Mouse (Mus musculus) kidney, adult 2 months (tissue): ENCODE data around the gene Hmg20a. TPM values are rescaled to one million over a fixed set of nuclear protein-coding genes. Genes with fewer than 3 reads are reported as not detected.
A peak's percentile ranks its signal among the peaks of the same experiment; 100 is the strongest.

Source experiments
- DNase-seq: peaks from one replicate; pipeline ENCODE4 v3.0.0; 2021
- H3K27ac ChIP-seq: fragments of 200-500 bp; 2 replicates; pipeline ENCODE4 v1.5.1; 2012; ENCODE audit warnings: low read depth, low read length, control low read depth, inconsistent platforms; ENCODE audit not compliant: insufficient read depth
- H3K27me3 ChIP-seq: fragments of 200-500 bp; replicated peaks from 2 replicates; pipeline ENCODE4 v1.6.1; 2012; ENCODE audit warnings: mild to moderate bottlenecking, moderate library complexity, low read length, inconsistent platforms; ENCODE audit not compliant: control insufficient read depth, insufficient read depth
- H3K36me3 ChIP-seq: fragments of 200-500 bp; 2 replicates; pipeline ENCODE4 v1.6.1; 2012; ENCODE audit warnings: mild to moderate bottlenecking, moderate library complexity, low read length, inconsistent platforms; ENCODE audit not compliant: control insufficient read depth, insufficient read depth
- H3K4me1 ChIP-seq: fragments of 200-500 bp; 2 replicates; pipeline ENCODE4 v1.6.1; 2011; ENCODE audit warnings: low read length; ENCODE audit not compliant: control insufficient read depth, insufficient read depth
- H3K4me3 ChIP-seq: fragments of 200-500 bp; 2 replicates; pipeline ENCODE4 v1.5.1; 2011; ENCODE audit warnings: mild to moderate bottlenecking, low read depth, low read length, control low read depth; ENCODE audit not compliant: insufficient read depth
- CTCF ChIP-seq: fragments of 200-500 bp; conservative IDR thresholded peaks from 2 replicates; pipeline ENCODE4 v1.5.1; 2011; ENCODE audit warnings: low read depth, mild to moderate bottlenecking, control low read depth, low read length, moderate library complexity, mixed read lengths; ENCODE audit not compliant: insufficient read depth, insufficient read length
- POLR2A ChIP-seq: fragments of 200-500 bp; IDR thresholded peaks from one replicate; pipeline ENCODE4 v1.6.1; 2011; ENCODE audit warnings: low read depth, low read length, control low read depth
- WGBS: fragments of 180-500 bp; shearing (Covaris S2); methylation state at CpG from one replicate; pipeline ENCODE4 v1.1.7; 2018; 5-methylcytosine and 5-hydroxymethylcytosine counted together
- polyA plus RNA-seq: library from polyadenylated mRNA; depleted of rRNA; stranded (reverse); fragments of >200 nt; gene quantifications from 2 replicates; pipeline ENCODE4 v1.2.3, GENCODE M21; 2012

The Hmg20a gene
- polyA plus RNA-seq, 1 experiment: 23.9 TPM

- 72% methylated on average over 4 of the region's 4 CpGs for WGBS
- no peak for DNase-seq
These were observed 13.8 kb upstream of the Hmg20a start for GRCm38 (mm10) chr9:56404619-56405018.

GRCm38 (mm10) chr9:56409928-56410327, 8.5 kb upstream of the Hmg20a start:
- Histone ChIP-seq H3K36me3 (no peaks in the 10 kb centered on the region), H3K4me3 (no peak overlapping the region), H3K27me3 (no peaks in the 10 kb centered on the region), H3K27ac (no peak overlapping the region), H3K4me1 (no peaks in the 10 kb centered on the region)
- WGBS: 89% methylated on average over 2 of the region's 2 CpGs
- DNase-seq: no peak
- TF ChIP-seq POLR2A: no peak
- TF ChIP-seq CTCF: no peak

More at GRCm38 (mm10) chr9:56404619-56405018, 13.8 kb upstream of the Hmg20a start:
- no peaks in the 10 kb centered on the region for H3K36me3 ChIP-seq
- no peak overlapping the region for H3K4me3 ChIP-seq
- H3K27ac ChIP-seq: no peak overlapping the region
- no peaks in the 10 kb centered on the region for H3K27me3 ChIP-seq
- TF ChIP-seq POLR2A: no peak
- TF ChIP-seq CTCF: no peak
- peaks cover 7% of the 10 kb centered on the region for H3K4me1 ChIP-seq

- 0 out of 2 replicates have a peak overlapping the region, but pooled peaks have one; percentile 28 for H3K27ac ChIP-seq
- 44% methylated on average over 1 of the region's 1 CpGs for WGBS
- 0 out of 2 replicates have a peak, but pooled peaks cover 4% of the 10 kb centered on the region for H3K4me1 ChIP-seq
These were observed 5.7 kb upstream of the Hmg20a start for GRCm38 (mm10) chr9:56412716-56413115.

GRCm38 (mm10) chr9:56414322-56414721, 4.1 kb upstream of the Hmg20a start:
- H3K27me3 ChIP-seq: no peaks in the 10 kb centered on the region
- TF ChIP-seq CTCF (0 out of 2 replicates have a peak, but pooled peaks have one; percentile 24), POLR2A (no peak)
- H3K4me3 ChIP-seq: no peak overlapping the region
- H3K36me3 ChIP-seq: no peaks in the 10 kb centered on the region
- no peak overlapping the region for H3K27ac ChIP-seq
- no peak for DNase-seq
- H3K4me1 ChIP-seq: 0 out of 2 replicates have a peak, but pooled peaks cover 4% of the 10 kb centered on the region

More at GRCm38 (mm10) chr9:56412716-56413115, 5.7 kb upstream of the Hmg20a start:
- peak; percentile 17 for DNase-seq
- Histone ChIP-seq H3K4me3 (no peak overlapping the region), H3K36me3 (no peaks in the 10 kb centered on the region), H3K27me3 (no peaks in the 10 kb centered on the region)
- no peak for TF ChIP-seq POLR2A
- TF ChIP-seq CTCF: no peak

GRCm38 (mm10) chr9:56415393-56415792, 3.0 kb upstream of the Hmg20a start:
- H3K36me3 ChIP-seq: no peaks in the 10 kb centered on the region
- H3K27me3 ChIP-seq: no peaks in the 10 kb centered on the region
- no peak for TF ChIP-seq POLR2A
- TF ChIP-seq CTCF: no peak
- no peak overlapping the region for H3K4me3 ChIP-seq
- DNase-seq: no peak
- 0 out of 2 replicates have a peak, but pooled peaks cover 6% of the 10 kb centered on the region for H3K4me1 ChIP-seq
- WGBS: 68% methylated on average over 1 of the region's 1 CpGs
- no peak overlapping the region for H3K27ac ChIP-seq

- H3K36me3 ChIP-seq: no peaks in the 10 kb centered on the region
- H3K27me3 ChIP-seq: no peaks in the 10 kb centered on the region
- H3K4me3 ChIP-seq: no peak overlapping the region
- 47% methylated on average over 4 of the region's 4 CpGs for WGBS
- no peak overlapping the region for H3K27ac ChIP-seq
- no peak for DNase-seq
- no peak for TF ChIP-seq CTCF
- TF ChIP-seq POLR2A: no peak
- H3K4me1 ChIP-seq: 0 out of 2 replicates have a peak, but pooled peaks cover 6% of the 10 kb centered on the region
These were observed 2.3 kb upstream of the Hmg20a start for GRCm38 (mm10) chr9:56415935-56416607.

- H3K36me3 ChIP-seq: no peaks in the 10 kb centered on the region
- peak overlapping the region; percentile 84 for H3K27ac ChIP-seq
- TF ChIP-seq CTCF: peak; percentile 48
- TF ChIP-seq POLR2A: no peak
- no peaks in the 10 kb centered on the region for H3K27me3 ChIP-seq
- peak; percentile 87 for DNase-seq
- 0 out of 2 replicates have a peak, but pooled peaks cover 7% of the 10 kb centered on the region for H3K4me1 ChIP-seq
- under 1% methylated on average over 40 of the region's 40 CpGs for WGBS
- H3K4me3 ChIP-seq: peak overlapping the region; percentile 90
These were observed 928 bp upstream of the Hmg20a start for GRCm38 (mm10) chr9:56417415-56417947.
